In genomic region chr6:76621499-76621898, GRCm38 (mm10) we compare ENCODE assay signal across 19 mouse cellular contexts.
"Had no signal": no experiment of that assay in that cellular context is flagged by ENCODE, and none has a peak within 500 bp of the region (broad histone marks: within the 10 kb centered on the region; RNA-seq: fewer than 3 reads in every experiment).

No protein-coding gene starts in this region.

- H3K4me1 ChIP-seq: embryonic facial prominence, embryonic 10.5 days; embryonic facial prominence, embryonic 12.5 days; embryonic facial prominence, embryonic 13.5 days; embryonic facial prominence, embryonic 15.5 days had no signal

- DNase-seq: cerebellum, adult 8-10 months; cerebellum, adult 9-10 months; cerebellum, adult 9-11 months; cerebellum, postnatal 36 days; gastrocnemius, adult 2 months; gastrocnemius, postnatal 36 days; heart, adult 11 months; heart, adult 18-20 months; heart, adult 2 months had no signal

- H3K4me3 ChIP-seq: embryonic facial prominence, embryonic 10.5 days; embryonic facial prominence, embryonic 12.5 days; embryonic facial prominence, embryonic 13.5 days; embryonic facial prominence, embryonic 15.5 days; erythroblast, embryonic 14.5 days; forebrain, embryonic 10.5 days; forebrain, embryonic 12.5 days; forebrain, embryonic 13.5 days; forebrain, embryonic 15.5 days; gastrocnemius, adult 2 months; heart, adult 2 months had no signal

- H3K27me3 ChIP-seq: embryonic facial prominence, embryonic 12.5 days; embryonic facial prominence, embryonic 13.5 days; embryonic facial prominence, embryonic 15.5 days; forebrain, embryonic 12.5 days; forebrain, embryonic 13.5 days; forebrain, embryonic 15.5 days had no signal

- H3K9ac ChIP-seq: embryonic facial prominence, embryonic 12.5 days; embryonic facial prominence, embryonic 13.5 days; embryonic facial prominence, embryonic 15.5 days; forebrain, embryonic 12.5 days; forebrain, embryonic 13.5 days; forebrain, embryonic 15.5 days; forebrain, postnatal 0 days had no signal

- H3K27ac ChIP-seq: embryonic facial prominence, embryonic 10.5 days; embryonic facial prominence, embryonic 12.5 days; embryonic facial prominence, embryonic 13.5 days; embryonic facial prominence, embryonic 15.5 days; forebrain, embryonic 10.5 days; forebrain, embryonic 12.5 days; forebrain, embryonic 13.5 days; forebrain, embryonic 15.5 days; gastrocnemius, adult 2 months; heart, adult 2 months had no signal

- H3K4me2 ChIP-seq: embryonic facial prominence, embryonic 12.5 days; embryonic facial prominence, embryonic 13.5 days; embryonic facial prominence, embryonic 15.5 days; forebrain, embryonic 12.5 days; forebrain, embryonic 13.5 days; forebrain, embryonic 15.5 days had no signal

- H3K9me3 ChIP-seq: embryonic facial prominence, embryonic 10.5 days; embryonic facial prominence, embryonic 12.5 days; embryonic facial prominence, embryonic 13.5 days; embryonic facial prominence, embryonic 15.5 days; forebrain, embryonic 10.5 days; forebrain, embryonic 12.5 days; forebrain, embryonic 13.5 days; forebrain, embryonic 15.5 days had no signal

- H3K36me3 ChIP-seq: embryonic facial prominence, embryonic 10.5 days; embryonic facial prominence, embryonic 12.5 days; embryonic facial prominence, embryonic 13.5 days; embryonic facial prominence, embryonic 15.5 days; forebrain, embryonic 10.5 days; forebrain, embryonic 12.5 days; forebrain, embryonic 15.5 days had no signal
